Mouse (Mus musculus) liver, embryonic 14.5 days (tissue): ENCODE measurements around the gene Atxn10.

ENCODE experiments used
- CTCF ChIP-seq: IDR thresholded peaks from 2 replicates; pipeline ENCODE4 v1.5.1; 2016; ENCODE audit warnings: antibody characterized with exemption, low read depth, control low read depth
- EP300 ChIP-seq: IDR thresholded peaks from 2 replicates; pipeline ENCODE4 v1.6.1; 2016; ENCODE audit warnings: antibody characterized with exemption, low read depth

GRCm38 (mm10) chr15:85497981-85498475, 162.0 kb downstream of the Atxn10 start:
- TF ChIP-seq CTCF: no peak
- no peak for TF ChIP-seq EP300
